Comparison of ENCODE assay signal across 23 mouse cellular contexts in genomic region chr2:74168307-74168706, GRCm38 (mm10).
DNase-seq lines count a peak whose midpoint lies in the region; ATAC-seq and TF ChIP-seq lines count a peak whose summit lies in the region.
"Had no signal": no experiment of that assay in that cellular context is flagged by ENCODE, and none has a peak within 500 bp of the region (broad histone marks: within the 10 kb centered on the region; RNA-seq: fewer than 3 reads in every experiment).

No protein-coding gene starts in this region.

- H3K27me3 ChIP-seq in hindbrain, embryonic 11.5 days (ENCODE audit: control insufficient read depth, insufficient read depth, low read length), result no peaks in the 10 kb centered on the region
- H3K27me3 ChIP-seq in hindbrain, embryonic 10.5 days (ENCODE audit: insufficient read depth, poor library complexity, severe bottlenecking), result 0 out of 2 replicates have a peak, but pooled peaks cover under 1% of the 10 kb centered on the region
- no peaks in the 10 kb centered on the region for H3K27me3 ChIP-seq in midbrain, embryonic 14.5 days (ENCODE audit: control insufficient read depth, insufficient read depth, low read length)
- no peaks in the 10 kb centered on the region for H3K27me3 ChIP-seq in intestine, postnatal 0 days (replicated peaks; ENCODE audit: control insufficient read depth, insufficient read depth, low read length)
- H3K27me3 ChIP-seq: heart, embryonic 12.5 days; limb, embryonic 12.5 days had no signal

- peak overlapping the region; percentile 55; the same call in 1 of the 2 replicates for H3K27ac ChIP-seq in hindbrain, embryonic 11.5 days (ENCODE audit: low read depth, low read length)
- no peak overlapping the region for H3K27ac ChIP-seq in hindbrain, embryonic 10.5 days
- H3K27ac ChIP-seq in midbrain, embryonic 14.5 days (replicated peaks; ENCODE audit: low read depth, low read length), result peak overlapping the region; percentile 71
- H3K27ac ChIP-seq in intestine, postnatal 0 days (ENCODE audit: low read depth, low read length), result no peak overlapping the region
- H3K27ac ChIP-seq: limb, embryonic 12.5 days had no signal

- no peak overlapping the region for H3K4me3 ChIP-seq in hindbrain, embryonic 11.5 days (ENCODE audit: low read depth, low read length)
- no peak overlapping the region for H3K4me3 ChIP-seq in hindbrain, embryonic 10.5 days
- no peak overlapping the region for H3K4me3 ChIP-seq in midbrain, embryonic 14.5 days (replicated peaks; ENCODE audit: low read depth, low read length)
- no peak overlapping the region for H3K4me3 ChIP-seq in intestine, postnatal 0 days (ENCODE audit: low read depth, low read length)
- H3K4me3 ChIP-seq: heart, embryonic 12.5 days; limb, embryonic 12.5 days had no signal

- WGBS in hindbrain, embryonic 11.5 days, result 87% methylated on average over 17 of the region's 17 CpGs
- WGBS in hindbrain, embryonic 10.5 days, result 90% methylated on average over 17 of the region's 17 CpGs
- 79% methylated on average over 17 of the region's 17 CpGs for WGBS in midbrain, embryonic 14.5 days
- 89% methylated on average over 17 of the region's 17 CpGs for WGBS in intestine, postnatal 0 days

- no peaks in the 10 kb centered on the region for H3K9me3 ChIP-seq in hindbrain, embryonic 11.5 days (ENCODE audit: control insufficient read depth, low read length)
- H3K9me3 ChIP-seq in hindbrain, embryonic 10.5 days, result no peaks in the 10 kb centered on the region
- H3K9me3 ChIP-seq in midbrain, embryonic 14.5 days (ENCODE audit: control insufficient read depth, low read length), result no peaks in the 10 kb centered on the region
- H3K9me3 ChIP-seq in intestine, postnatal 0 days (ENCODE audit: control insufficient read depth), result no peaks in the 10 kb centered on the region
- H3K9me3 ChIP-seq: heart, embryonic 12.5 days; limb, embryonic 12.5 days had no signal

- DNase-seq in hindbrain, embryonic 11.5 days (ENCODE audit: low spot score), result no peak
- no peak for DNase-seq in hindbrain, embryonic 10.5 days (ENCODE audit: low spot score)
- DNase-seq in 3134 (ENCODE audit: extremely low read depth, insufficient read length, low spot score) (peak; percentile 1), ZHBTc4 (ENCODE audit: low read depth, low spot score) (peak; percentile 28)
- no peak for DNase-seq in midbrain, embryonic 14.5 days
- DNase-seq in kidney, postnatal 10 days, result no peak
- DNase-seq: adrenal gland, postnatal 14 days; cerebellum, adult 8-10 months; cerebellum, postnatal 36 days; gastrocnemius, postnatal 10 days; heart, adult 18-20 months; heart, postnatal 14 days; kidney, postnatal 4 days; liver, postnatal 0 days; lung, postnatal 10 days; right cerebral cortex, postnatal 25 days; spleen, adult 18-20 months; thymus, postnatal 4 days had no signal

- TF ChIP-seq CTCF in intestine, postnatal 0 days (IDR thresholded peaks at IDR 0.05; ENCODE audit: low read depth), result no peak

- H3K9ac ChIP-seq in hindbrain, embryonic 11.5 days (ENCODE audit: low read depth, low read length), result no peak overlapping the region
- no peak overlapping the region for H3K9ac ChIP-seq in midbrain, embryonic 14.5 days (replicated peaks; ENCODE audit: low read length)
- H3K9ac ChIP-seq in intestine, postnatal 0 days (ENCODE audit: low read depth, low read length), result no peak overlapping the region
- H3K9ac ChIP-seq: heart, embryonic 12.5 days; limb, embryonic 12.5 days; liver, postnatal 0 days had no signal

- ATAC-seq in hindbrain, embryonic 11.5 days (ENCODE audit: low FRiP score), result no peak
- peak; percentile 27; the same call in 1 of the 2 replicates for ATAC-seq in midbrain, embryonic 14.5 days (ENCODE audit: low FRiP score, low TSS enrichment)
- no peak for ATAC-seq in intestine, postnatal 0 days
- ATAC-seq: intestine, embryonic 16.5 days; liver, postnatal 0 days had no signal

- no peak overlapping the region for H3K4me2 ChIP-seq in hindbrain, embryonic 11.5 days (replicated peaks; ENCODE audit: low read depth, low read length)
- no peak overlapping the region for H3K4me2 ChIP-seq in midbrain, embryonic 14.5 days (ENCODE audit: low read length)
- H3K4me2 ChIP-seq in intestine, postnatal 0 days (replicated peaks; ENCODE audit: low read depth), result no peak overlapping the region
- H3K4me2 ChIP-seq: heart, embryonic 12.5 days; limb, embryonic 12.5 days; liver, embryonic 11.5 days had no signal

- H3K4me1 ChIP-seq in hindbrain, embryonic 11.5 days (replicated peaks; ENCODE audit: control insufficient read depth, insufficient read depth, low read length), result no peaks in the 10 kb centered on the region
- H3K4me1 ChIP-seq in hindbrain, embryonic 10.5 days (replicated peaks), result peaks cover 13% of the 10 kb centered on the region
- H3K4me1 ChIP-seq in midbrain, embryonic 14.5 days (ENCODE audit: control insufficient read depth, insufficient read depth, low read length), result peaks cover 10% of the 10 kb centered on the region
- H3K4me1 ChIP-seq in intestine, postnatal 0 days (replicated peaks; ENCODE audit: control insufficient read depth, insufficient read depth, low read length), result no peaks in the 10 kb centered on the region
- H3K4me1 ChIP-seq: heart, embryonic 12.5 days had no signal

- no peaks in the 10 kb centered on the region for H3K36me3 ChIP-seq in hindbrain, embryonic 11.5 days (ENCODE audit: control insufficient read depth, insufficient read depth, low read length)
- no peaks in the 10 kb centered on the region for H3K36me3 ChIP-seq in hindbrain, embryonic 10.5 days
- H3K36me3 ChIP-seq in midbrain, embryonic 14.5 days (ENCODE audit: control insufficient read depth, insufficient read depth, low read length), result no peaks in the 10 kb centered on the region
- H3K36me3 ChIP-seq in intestine, postnatal 0 days (ENCODE audit: control insufficient read depth, insufficient read depth), result no peaks in the 10 kb centered on the region
- H3K36me3 ChIP-seq: heart, embryonic 12.5 days; limb, embryonic 12.5 days had no signal

Comparison
In these comparisons a context has a peak if more than half of its experiments do, and no peak if none do; other contexts are left out.
1. H3K27ac ChIP-seq: peak in hindbrain, embryonic 11.5 days (single experiment) and midbrain, embryonic 14.5 days (single experiment); none in hindbrain, embryonic 10.5 days (single experiment) and intestine, postnatal 0 days (single experiment).
2. DNase-seq: peak in 3134 (single experiment) and ZHBTc4 (single experiment); none in hindbrain, embryonic 11.5 days (single experiment), hindbrain, embryonic 10.5 days (single experiment), midbrain, embryonic 14.5 days (single experiment) and kidney, postnatal 10 days (single experiment).